Mouse (Mus musculus): ENCODE measurements around the gene Pdzd3.

Gene Pdzd3

DNA sequence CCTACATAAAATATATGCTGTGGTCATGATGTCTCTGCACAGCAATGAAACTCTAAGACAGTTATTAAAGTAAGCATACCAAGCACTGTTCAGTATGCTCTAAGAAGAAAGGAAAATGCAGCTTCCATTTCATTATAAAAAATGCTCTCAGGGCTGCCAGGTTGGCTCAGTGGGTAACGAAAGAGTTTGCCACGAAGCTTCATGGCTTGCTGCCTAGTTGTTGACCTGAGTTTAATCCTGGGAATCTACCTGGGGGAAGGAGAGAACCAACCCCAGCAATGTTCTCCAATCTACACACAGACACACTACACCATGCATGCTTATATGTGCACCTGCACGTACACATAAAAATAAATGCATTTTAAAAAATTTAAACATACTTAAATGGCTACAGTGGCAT, 52.1 kb downstream of the Pdzd3 start:
- no peak for DNase-seq (ENCODE audit: low read depth)
